Mouse (Mus musculus) layer of hippocampus, adult 11-12 months (tissue): ENCODE data around the gene Klf13.
A peak's percentile ranks its signal among the peaks of the same experiment; 100 is the strongest.

ENCODE experiments used
- DNase-seq: peaks from one replicate; pipeline ENCODE4 v3.0.0; 2022; ENCODE audit warnings: low spot score

The Klf13 gene

DNA sequence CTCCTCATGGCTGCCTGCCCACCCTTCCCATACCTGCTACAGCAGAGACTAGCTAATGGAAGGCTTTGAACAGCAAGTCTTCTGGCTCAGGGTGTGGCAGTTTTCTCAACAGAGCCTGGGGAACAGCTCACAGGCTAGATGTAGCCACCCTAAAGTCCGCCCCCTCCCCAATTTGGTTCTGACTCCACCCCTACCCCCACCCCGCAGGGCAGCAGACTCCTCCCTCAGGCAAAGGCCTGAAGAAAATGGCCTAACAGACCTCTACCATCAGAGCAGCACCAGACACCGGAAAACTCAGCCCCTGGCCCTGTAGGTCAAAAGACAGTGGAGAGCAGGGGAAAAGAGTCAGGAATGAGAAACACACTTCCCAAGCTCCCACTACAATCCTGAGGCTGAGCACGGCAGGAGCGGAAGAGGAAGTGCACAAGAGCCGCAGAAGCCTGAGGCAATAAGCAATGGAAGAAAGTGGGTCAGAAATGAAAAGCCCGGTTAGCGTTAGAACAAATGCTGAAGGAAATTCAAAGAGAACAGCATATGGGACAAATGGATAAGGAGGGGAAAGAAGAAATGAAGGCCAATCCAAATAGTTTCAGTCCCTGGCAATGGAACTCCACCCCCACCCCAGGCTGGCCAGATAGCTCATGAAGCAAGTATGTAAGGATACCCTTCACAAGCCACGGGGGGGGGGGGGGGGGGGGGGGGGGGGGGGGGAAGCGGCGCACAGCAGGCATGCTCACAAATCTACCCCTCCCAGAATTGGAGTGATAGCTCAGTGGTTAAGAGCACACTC is 30.0 kb downstream of the Klf13 start:
- DNase-seq: no peak

GRCm38 (mm10) chr7:63907778-63908495 is 30.8 kb downstream of the Klf13 start:
- no peak for DNase-seq

- DNase-seq: no peak
Observed at GRCm38 (mm10) chr7:63905642-63906041, 33.1 kb downstream of the Klf13 start.

DNA sequence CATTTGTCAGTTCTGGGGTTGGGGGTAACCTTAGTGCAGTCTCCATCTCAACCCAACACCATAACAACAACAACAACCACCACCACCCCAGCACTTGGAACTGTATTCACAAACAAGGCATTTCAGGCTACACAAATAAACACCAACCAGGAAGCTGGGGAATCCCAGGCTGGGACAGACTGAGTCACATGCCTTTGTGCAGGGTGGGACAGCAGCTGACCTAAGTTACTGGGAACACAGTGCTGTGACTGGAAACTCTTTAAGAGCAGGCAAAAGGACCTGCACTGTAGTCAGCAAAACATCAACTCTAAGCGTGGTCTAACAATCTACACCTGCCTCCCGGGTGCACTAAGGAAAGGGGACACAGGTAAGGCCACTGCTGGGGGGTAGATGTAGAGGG is 33.5 kb downstream of the Klf13 start:
- no peak for DNase-seq

- no peak for DNase-seq
Observed at GRCm38 (mm10) chr7:63903635-63904380, 34.9 kb downstream of the Klf13 start.

GRCm38 (mm10) chr7:63902604-63903210 is 36.0 kb downstream of the Klf13 start:
- DNase-seq: no peak

DNA sequence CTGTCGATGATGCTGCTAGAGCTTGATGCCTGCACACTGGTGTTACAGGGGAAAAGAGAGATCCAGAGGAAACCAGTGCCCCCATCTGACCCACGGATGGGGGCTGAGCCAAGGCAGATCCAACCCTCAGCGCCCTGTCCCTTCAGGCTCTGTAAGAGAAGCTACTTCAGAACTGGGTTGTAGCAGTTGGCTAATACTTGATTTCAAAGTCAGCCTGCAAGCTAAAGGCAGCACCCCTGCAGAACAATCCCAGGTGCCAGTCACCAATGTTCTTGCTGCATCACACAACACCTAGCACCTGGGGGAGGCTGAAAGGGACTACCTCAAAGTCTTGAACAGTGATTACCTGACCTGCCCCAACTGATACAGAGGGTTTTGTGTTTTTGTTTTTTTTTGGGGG is 36.8 kb downstream of the Klf13 start:
- DNase-seq: no peak

GRCm38 (mm10) chr7:63901346-63901745 is 37.4 kb downstream of the Klf13 start:
- DNase-seq: peak; percentile 63

- no peak for DNase-seq
Observed at GRCm38 (mm10) chr7:63900411-63900810, 38.3 kb downstream of the Klf13 start.

- DNase-seq: no peak
Observed at GRCm38 (mm10) chr7:63899925-63900324, 38.8 kb downstream of the Klf13 start.

GRCm38 (mm10) chr7:63898201-63898600 is 40.5 kb downstream of the Klf13 start:
- no peak for DNase-seq

DNA sequence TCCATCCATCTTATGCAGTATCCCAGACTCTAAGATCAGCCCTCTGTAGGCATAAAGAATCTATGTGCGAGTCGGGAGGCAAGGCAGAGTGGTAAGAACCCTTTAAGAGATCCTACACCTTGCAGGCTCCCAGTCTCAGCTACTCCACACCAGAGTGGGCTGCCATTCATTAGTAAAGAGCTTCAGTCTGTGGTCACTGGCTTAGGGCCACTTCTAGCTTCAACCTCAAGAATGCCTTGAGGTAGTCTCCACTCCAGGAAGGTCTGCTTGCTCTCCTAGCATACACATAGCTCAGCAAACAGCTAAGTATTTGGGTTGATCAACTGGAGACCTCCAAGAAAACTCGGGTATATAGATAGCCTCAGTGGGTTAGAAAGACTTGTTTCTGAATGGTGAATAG is 41.1 kb downstream of the Klf13 start:
- no peak for DNase-seq

DNA sequence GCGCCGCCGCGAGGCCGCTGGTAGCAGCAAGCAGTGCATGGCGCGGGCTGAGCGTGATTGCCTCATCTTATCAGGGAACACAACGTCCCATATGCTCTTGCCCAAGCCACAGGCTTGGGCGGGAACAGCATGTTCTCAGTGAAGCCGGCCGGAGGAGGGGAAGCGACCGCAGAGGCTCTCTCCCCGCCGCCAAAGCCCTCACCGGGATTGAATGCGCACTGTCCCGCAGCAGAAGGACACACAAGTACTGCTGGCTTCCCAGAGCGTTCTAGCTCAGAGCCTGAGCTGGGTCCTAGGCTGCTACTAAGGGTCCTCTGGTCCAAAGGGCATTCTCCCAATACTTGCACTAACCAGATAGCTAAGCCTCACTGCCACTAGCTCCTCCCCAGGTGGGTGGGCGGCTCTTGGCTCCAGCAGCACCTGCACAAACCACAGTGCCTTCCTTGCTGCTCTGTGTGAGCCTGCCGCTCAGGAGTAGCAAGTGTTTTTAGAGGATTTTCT is 41.7 kb downstream of the Klf13 start:
- peak; percentile 96 for DNase-seq

GRCm38 (mm10) chr7:63896276-63896967 is 42.3 kb downstream of the Klf13 start:
- no peak for DNase-seq

DNA sequence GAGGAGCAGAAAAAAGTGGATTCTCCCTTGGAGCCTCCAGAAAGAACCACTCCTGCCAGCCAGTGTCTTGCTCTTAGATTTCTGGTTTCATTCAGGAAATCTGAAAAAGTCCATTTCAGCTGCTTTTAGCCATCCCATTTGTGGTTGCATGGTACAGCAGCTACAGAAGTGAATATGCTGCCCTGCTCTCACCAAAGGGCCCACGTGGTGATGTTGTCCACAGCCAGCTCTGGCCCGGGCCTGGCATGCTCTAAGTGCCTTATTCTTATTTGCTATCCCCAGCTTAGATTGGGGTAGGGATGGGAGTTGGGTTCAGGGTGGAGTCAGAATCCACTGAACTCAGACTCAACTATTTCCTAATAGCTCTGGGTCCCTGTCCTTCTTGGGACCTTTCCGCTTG is 43.5 kb downstream of the Klf13 start:
- no peak for DNase-seq

DNA sequence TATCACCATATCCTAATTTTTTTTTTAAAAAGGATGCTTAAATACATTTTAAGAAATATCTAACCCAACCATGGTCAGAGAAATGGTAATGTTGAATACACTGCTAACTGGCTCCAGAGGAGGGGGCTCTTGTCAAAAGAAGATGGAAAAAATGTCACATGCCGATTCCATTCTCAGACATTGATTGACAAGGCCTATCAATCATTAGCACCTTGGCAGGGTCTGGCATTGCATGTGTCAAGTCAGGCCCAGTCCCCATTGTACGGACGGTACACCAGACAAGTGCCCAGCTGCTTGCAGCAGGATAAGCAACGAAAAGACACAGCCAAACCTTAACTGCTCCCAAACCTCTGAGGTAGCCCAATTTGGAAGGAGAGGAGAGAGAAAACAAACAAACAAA is 44.1 kb downstream of the Klf13 start:
- no peak for DNase-seq

DNA sequence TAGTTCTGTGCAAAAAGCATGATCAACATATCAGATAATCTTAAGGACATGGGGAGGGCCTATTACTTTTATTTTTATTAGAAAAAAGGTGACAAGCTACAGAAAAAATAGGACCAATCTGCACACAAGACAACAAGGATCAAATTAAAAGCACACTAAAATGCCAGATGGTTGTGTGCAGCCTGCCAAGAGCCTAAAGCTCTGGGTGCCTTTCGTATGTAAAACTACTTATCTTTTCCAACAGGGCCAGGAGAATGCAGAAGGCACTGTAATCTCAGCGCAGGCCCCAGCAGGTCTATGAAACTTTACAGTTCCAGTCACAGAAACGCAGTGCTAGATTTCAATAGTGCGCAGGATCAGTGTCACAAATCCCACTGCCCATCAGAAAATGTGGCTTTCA is 45.0 kb downstream of the Klf13 start:
- no peak for DNase-seq

- no peak for DNase-seq
Observed at GRCm38 (mm10) chr7:63893201-63893600, 45.5 kb downstream of the Klf13 start.

DNA sequence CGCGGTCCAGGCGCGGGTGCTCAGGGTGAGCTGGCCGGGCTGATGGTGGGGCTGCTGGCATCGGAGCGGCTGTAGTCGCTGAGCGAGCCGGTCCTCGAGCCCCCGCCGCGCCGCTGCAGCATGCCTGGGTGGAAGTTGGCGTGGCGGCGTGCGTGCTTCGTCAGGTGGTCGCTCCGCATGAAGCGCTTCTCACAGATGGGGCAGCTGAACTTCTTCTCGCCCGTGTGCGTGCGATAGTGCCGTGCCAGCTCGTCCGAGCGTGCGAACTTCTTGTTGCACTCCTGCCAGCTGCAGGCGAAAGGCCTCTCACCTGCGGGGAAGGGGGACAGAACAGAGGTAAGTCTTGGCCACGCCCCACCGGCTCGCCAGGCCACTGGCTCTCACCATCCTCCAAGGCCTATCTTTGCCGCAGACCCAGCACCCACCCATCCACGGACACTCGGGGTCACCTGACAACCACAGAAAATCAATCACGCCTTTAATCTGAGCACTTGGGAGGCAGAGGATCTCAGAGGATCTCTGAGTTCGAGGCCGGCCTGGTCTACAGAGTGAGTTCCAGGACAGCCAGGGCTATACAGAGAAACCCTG is 47.1 kb downstream of the Klf13 start:
- no peak for DNase-seq

DNA sequence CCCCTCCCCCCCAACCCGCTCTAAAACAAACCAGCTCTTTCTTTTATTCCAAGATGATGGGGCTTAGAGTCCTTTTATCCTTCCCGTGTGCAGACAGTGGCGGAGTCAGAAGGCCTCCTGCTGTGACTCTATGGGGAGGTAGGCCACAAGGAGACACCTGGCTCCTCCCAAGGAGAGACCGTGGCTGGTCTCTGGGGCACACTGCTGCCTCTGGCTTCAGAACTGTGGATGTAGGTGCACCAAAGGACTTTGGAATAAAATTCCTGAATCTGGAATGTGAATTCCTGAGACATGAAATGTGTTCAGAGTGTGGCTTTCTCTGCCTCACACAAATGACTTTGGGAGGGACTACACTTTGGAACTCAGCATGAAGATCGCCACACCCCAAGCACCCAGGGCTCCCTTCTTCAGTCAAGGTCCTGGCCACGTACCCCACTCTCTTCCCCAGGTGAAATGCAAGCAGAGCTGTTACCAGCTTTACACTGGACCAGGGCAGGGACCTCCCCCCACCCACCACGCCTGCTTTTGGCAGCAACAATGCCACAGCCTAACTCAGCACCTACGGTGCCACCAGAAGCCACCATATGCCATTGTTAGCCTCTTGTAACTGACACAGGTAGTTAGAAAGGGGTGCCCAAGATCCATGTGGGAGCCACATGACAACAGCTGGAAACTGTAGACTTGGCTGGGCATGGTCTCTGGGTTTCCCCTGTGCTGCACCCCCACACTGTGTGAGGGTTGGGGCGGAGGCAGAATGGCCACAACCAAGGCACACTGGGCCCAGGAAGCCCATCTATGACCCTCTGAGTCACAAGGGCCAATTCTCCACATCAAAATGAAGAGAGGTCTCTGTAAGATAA is 49.4 kb downstream of the Klf13 start:
- DNase-seq: no peak
